Mouse (Mus musculus) gastrocnemius, postnatal 36 days (tissue): Measurements from ENCODE around the gene Plpp2. TPM values are rescaled to one million over a fixed set of nuclear protein-coding genes. Genes with fewer than 3 reads are reported as not detected.

Experiments
- DNase-seq, 2 experiments: peaks; one replicate each; pipeline ENCODE4 v3.0.0; 2022
- intact Hi-C: fragments of 180-260 bp; cut with DNase I; formaldehyde crosslinking; loops from one replicate; pipeline ENCODE4 v1.15.1; 2025
- long read RNA-seq, 2 experiments: library from polyadenylated mRNA; stranded (forward); transcript quantifications; one replicate each; pipeline ENCODE4 v2.0.0; 2021
- total RNA-seq, 2 experiments: library from RNA; stranded (reverse); gene quantifications; 2 replicates each; pipeline ENCODE4 v1.2.3; 2021

The Plpp2 gene
- total RNA-seq, result under 1 TPM; 0.56 to 0.96 TPM
- long read RNA-seq, experiment 1, partial matches to known transcripts, result 0 of 2 reads
- long read RNA-seq, experiment 1, other reads (novel, unspliced or antisense), result 0 of 2 reads
- long read RNA-seq, experiment 2, result 0 reads

DNA sequence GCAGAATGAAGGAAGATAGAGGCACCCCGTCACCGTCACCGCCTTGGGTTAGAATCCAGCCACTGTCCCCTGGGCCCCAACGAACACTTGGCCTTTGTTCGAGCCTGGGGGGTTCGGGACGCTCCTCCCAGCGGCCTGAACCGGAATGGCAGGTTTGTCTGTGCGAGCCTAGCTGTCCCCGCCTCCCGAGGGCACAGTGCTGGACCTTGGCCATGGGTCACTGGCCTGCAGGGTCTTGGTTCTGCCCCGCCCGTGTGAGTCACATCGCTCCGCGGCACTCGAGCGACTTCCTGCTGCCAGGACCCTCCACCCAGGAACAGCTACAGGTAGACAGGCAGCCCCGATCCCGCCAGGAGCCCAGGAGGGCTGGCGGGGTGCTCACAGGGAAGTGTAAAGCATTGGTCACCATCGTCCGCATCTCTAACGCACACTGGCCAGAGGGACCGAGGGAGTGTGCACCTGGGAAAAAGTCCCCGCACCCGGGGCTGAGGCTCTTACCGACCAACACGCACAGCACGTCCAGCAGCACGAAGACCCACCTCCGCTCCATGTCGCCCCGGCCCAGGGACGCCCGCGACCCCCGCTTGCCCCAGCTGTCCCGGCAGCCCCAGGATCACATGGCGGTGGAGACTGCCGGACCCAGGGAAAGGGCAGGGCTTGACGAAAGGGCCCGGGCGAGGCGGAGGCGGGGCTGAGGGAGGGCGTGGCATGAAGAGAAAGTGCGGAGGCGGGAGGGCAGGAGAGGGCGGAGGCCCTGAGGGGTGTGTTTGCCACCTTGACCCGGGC lies at the start of gene Plpp2:
Gene Plpp2 (minus strand): TSS at position 671 of the 786 bp plus-strand sequence.
- DNase-seq, result peak in 1 of 2 experiments; percentile 45
- intact Hi-C loops, result no loop called here

DNA sequence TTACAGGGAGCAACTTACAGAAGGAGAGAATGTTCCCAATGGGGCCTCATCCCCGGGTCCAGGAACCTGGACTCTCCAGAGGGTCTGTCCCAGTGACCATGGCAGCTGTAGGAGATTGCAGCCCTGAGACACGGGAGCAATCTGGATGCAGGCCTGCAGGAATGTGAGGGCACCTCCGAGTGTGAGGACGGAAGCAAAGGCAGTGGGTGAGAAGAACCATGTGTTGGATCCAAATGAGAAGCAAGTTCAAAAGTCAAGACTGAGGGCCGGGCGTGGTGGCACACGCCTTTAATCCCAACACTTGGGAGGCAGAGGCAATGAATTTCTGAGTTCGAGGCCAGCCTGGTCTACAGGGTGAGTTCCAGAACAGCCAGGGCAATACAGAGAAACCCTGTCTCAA lies 47.9 kb upstream of the Plpp2 start:
- intact Hi-C loops, result no loop called here
- DNase-seq, result no peak

DNA sequence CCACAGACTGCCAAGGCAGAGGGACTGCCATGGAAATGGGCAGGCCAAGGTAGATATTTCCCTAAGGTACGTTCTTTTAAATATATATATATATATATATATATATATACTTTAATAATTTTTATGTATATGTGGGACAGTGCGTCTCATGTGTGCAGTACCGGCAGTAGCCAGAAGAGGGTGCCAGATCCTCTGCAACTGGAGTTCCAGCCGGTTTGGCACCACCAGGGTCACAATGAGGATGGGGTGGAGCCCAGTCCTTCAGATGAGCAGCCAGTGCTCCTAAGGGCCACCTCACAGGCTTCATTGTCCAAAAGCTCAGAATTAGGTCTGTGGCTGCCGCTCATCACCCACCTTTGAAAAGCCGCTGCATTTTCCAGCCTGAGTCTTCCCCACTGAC lies 47.2 kb upstream of the Plpp2 start:
- no peak for DNase-seq
- intact Hi-C loops, result no loop called here

DNA sequence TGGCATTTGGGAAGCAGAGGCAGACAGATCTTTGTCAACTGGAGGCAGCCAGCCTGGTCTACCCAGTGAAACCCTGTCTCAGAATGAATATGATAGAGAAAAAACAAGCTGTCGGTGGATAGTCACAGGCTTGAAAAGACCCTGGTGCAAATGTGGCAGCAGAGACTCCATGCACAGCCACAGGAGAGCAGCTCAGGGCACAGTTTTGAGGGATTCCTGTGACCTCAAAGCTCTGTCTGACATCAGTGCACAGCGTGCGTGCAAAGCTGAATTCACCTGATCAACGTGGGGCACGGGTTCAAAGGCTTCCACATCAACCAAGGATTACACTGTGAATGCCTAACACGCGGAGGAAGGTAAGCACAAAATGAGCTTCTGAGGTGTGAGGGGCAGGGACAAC lies 46.8 kb upstream of the Plpp2 start:
- intact Hi-C loops, result no loop called here
- no peak for DNase-seq

DNA sequence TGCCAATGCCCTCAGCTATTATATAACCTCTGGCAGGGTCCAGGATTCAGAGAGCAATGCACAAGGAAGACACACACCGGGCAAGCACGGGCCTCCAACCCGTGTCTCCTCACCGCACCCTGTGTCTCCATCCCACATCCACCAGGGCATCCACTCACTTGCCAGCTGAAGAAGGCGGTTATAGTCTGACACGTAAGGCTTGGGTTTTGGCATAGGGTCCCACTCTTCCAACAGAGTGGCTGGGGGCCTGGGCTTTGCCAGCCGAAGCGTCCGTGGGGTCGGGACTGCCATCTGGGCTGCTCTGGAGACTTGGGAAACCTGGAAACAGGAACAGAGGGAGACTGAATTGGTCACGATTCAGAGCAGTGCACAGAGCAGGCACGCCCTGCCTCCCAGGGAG lies 46.2 kb upstream of the Plpp2 start:
- intact Hi-C loops, result no loop called here
- DNase-seq, result no peak

DNA sequence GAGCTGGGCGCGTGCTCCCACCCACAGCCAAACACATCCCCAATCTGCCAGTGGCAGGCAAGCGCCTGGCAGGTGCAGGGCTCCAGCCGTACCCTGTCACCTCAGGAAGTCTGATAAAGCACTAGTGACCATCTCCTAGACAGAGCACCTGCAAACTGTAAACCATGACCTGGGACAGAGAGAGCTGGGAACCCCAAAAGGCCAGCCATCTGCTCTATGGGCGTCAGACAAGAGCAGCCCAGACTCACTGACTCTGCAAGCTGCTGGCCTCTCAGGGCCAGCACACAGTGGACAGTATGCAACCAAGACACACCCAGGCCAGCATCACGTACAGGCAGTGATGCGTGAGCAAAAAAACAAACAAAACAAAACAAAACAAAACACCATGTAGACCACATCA lies 45.3 kb upstream of the Plpp2 start:
- intact Hi-C loops, result no loop called here
- no peak for DNase-seq

DNA sequence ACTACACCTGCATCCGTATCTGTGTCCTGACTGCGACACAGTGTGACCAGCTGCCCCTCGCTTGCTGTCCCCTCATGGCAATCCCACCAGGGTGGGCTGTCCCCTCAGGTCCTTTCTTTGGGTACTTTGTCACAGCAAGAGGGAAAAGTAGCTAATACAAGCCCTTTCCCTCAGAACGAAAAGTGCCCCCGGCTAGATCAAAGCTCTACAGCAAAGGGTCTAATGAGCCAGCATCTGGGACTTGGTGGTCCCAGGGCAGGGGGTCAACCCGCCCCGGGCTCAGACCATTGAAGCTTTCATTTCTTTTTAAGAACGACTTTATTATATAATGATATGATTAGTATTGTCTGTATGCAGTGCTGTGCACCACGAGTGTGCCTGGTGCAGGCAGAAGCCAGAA lies 44.7 kb upstream of the Plpp2 start:
- DNase-seq, result no peak
- intact Hi-C loops, result no loop called here

DNA sequence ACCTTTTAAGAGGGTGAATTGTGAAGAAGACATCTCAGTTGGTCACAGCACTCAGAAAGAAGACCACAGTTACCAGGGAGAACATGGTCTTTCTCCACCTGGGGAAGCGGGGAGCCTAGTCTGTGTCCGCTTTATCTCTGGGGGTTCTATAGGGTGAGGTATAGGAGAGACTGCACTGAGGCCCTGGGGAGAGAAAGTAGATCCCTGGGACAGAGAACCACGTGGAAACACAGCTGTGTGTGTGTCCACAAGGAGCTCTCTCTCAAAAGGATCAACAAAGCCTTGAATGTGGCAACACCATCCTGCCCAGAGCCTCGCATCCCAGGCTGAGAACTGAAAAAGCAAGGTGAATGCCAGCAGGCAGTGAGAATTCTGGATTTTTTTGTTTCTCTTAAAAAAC lies 43.8 kb upstream of the Plpp2 start:
- intact Hi-C loops, result no loop called here
- no peak for DNase-seq

DNA sequence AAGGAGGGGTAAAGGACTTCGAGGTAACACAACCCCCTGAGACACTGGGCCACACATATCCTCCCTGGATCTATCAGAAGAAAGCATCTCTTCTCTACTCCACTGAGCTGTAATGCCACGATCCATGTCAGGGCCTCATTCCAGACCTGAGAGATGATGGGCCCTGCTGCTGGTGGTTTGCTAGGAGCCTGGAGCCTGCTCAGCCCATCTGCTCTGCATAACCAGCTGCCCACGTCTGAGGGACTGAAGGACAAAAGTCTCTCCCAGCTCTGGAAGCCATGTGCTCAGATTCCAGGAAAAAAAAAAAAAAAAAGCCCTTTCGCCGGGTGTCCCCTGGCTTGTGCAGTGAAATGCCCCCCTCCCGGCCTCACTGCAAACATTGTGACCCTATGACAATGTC lies 42.2 kb upstream of the Plpp2 start:
- intact Hi-C loops, result no loop called here
- DNase-seq, result no peak

DNA sequence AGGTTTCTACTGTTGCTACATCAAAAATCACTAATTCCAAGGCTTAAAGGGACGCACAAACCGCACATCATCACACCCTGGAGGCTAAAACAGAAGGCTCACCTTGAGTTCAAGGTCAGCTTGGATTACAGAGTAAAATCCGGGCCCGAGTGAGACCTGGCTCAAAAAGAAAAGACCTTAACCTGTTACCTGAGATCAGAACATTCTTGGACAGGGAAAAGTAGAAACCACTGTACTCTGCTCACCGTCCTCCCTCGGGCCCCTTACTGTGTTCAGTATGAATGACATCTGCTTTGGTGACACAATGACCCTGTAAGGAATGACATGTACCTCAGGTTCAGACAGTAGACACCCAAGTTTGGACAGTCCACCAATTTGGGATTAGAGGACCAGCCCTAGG lies 41.2 kb upstream of the Plpp2 start:
- intact Hi-C loops, result no loop called here

DNA sequence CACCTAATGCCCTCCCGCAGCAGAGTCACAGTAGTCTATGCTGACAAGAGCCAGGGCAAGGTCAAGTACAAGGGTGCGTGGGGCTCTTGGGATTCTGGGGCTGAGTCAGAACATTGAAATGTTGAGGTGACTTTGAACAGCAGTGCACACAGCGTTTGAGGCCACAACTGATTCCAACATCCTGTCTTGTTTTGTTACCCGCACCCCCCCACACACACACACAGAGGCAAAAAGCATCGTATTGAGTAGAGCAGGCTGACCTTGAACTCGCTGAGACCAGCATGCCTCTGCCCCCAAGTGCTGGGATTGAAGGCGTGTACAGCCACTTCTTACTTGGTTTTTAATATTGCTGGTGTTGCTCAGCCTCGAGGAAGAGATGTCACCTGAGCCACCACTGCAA lies 40.8 kb upstream of the Plpp2 start:
- DNase-seq, result no peak
- intact Hi-C loops, result no loop called here

More for the DNA sequence above, 41.2 kb upstream of the Plpp2 start:
- DNase-seq, result no peak

DNA sequence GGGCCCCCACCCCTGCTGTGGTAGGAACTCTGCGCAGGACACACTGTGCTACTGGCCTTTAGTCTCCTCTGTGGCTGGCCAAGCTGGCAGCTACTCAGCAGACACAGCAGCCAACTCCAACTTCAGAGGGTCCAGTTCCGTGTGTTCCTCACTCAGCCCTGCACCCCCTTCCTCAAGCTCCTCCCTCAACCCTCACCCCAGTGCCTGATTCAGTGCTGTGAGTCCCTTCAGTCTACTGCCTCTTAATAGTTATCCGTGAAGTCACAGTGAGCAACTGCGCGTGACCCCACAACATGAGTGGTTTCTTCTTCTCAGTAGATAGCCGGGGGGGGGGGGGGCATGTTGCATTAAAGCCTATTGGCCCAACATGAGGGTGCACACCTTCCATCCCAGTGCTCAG lies 40.0 kb upstream of the Plpp2 start:
- DNase-seq, result no peak
- intact Hi-C loops, result no loop called here

DNA sequence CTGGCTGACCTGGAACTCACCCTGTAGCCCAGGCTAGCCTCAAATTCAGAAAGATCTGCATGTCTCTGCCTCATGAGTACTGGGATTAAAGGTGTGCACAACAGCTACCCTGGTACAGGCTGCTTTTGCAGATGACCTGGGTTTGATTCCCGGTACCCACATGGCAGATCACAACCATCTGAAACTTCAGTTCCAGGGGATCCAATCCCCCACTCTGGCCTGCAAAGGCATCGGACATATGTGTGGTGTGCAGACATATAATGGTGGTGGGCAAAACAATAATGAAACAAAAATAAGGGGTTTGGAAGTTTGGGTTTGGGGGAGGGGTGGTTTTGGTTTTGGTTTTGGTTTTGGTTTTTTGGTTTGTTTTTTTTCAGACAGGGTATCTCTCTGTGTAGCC lies 37.7 kb upstream of the Plpp2 start:
- no peak for DNase-seq
- intact Hi-C loops, result no loop called here

DNA sequence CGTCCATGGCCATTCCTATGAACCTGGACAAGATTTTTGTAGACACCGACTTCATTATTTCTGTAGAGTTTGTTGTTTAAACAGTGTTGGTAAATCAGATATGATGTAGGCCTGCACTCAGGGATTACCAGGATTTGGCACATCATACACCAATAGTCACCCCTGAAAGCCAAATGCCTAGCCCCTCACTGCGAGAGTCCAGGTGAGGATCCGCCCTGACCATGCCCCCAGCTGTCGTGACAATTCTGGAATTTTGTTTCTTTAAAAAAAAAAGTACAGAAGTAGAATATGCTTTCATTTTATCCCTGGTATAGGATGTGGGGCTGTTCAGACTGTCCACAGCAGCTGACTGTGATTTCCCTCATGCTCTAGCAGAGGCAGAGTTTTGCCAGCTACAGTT lies 36.3 kb upstream of the Plpp2 start:
- intact Hi-C loops, result no loop called here
- no peak for DNase-seq

DNA sequence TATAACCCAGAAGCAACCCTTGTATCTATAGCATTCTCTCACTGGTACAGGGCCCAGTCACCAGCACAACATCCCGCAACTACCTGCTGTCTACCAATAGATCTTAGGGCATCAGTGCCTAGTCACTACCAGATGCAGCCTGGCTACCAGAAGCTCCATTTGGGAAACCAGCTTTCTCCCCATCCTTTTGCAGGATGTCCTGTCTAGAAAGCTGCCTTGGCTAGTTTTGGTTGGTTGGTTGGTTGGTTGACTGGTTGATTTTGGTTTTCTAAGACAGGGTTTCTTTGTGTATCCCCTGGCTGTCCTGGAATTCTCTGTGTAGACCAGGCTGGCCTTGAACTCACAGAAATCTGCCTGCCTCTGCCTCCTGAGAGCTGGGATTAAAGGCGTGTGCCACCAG lies 26.1 kb upstream of the Plpp2 start:
- intact Hi-C loops, result no loop called here
- DNase-seq, result no peak

DNA sequence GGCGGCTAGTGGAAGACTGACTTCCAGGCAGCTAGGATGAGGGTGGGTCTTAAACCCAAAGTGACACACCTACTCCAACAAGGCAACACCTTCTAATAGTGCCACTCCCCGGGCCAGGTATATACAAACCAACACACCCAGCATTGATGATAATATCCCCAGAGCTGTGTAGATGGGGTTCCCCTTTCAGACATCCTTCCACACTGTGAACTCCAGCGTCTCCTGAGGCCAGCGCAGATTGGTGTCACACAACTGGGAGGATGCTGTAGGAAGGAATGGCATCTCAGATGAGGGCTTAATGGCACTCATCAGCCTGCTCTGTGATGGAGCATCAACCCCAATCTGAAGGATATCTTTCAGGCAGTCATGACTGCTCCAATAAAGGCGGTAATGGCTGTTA lies 23.9 kb upstream of the Plpp2 start:
- intact Hi-C loops, result no loop called here
- DNase-seq, result no peak

DNA sequence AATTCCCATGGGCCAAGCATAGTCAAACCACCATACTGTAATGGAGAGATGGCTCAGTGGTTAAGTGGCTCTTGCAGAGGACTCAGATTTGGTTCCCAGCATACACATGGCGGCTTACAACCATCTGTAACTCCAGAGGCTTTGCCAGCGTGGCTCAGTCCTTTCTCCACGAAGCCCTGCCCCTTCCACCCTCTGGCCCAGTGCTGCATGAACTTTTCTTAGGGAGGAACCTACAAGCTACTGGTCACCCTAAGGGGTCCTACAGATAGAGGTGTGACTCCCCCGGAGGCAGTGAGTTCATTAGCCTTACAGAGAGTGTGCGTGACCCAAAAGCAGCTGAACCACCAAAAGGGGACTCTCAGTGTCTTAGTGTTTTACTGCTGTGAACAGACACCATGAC lies 23.4 kb upstream of the Plpp2 start:
- intact Hi-C loops, result no loop called here
- DNase-seq, result no peak

DNA sequence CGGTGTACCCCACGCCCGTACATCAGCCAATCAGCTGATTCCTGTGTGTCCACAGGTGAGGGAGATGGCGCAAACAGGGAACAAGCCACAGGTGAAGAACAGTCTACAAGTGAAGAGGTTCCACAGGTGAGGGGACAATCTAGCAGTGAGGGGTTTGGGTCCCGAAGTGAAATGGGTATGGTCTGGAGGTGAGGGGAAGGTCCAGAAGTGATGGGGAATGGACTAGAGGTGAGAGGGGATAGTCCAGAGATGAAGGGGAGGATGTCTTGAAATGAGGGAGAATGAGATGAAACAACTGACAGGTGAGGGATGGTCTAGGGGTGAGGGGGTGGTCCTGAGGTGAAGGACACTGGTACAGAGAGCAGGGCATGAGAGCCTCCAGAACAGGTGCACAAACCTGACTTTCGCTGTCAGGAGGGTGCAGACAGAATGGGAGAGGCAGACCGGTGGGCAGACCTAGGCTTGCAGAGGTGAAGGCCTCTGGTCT lies 21.7 kb upstream of the Plpp2 start:
- intact Hi-C loops, result no loop called here
- DNase-seq, result no peak

DNA sequence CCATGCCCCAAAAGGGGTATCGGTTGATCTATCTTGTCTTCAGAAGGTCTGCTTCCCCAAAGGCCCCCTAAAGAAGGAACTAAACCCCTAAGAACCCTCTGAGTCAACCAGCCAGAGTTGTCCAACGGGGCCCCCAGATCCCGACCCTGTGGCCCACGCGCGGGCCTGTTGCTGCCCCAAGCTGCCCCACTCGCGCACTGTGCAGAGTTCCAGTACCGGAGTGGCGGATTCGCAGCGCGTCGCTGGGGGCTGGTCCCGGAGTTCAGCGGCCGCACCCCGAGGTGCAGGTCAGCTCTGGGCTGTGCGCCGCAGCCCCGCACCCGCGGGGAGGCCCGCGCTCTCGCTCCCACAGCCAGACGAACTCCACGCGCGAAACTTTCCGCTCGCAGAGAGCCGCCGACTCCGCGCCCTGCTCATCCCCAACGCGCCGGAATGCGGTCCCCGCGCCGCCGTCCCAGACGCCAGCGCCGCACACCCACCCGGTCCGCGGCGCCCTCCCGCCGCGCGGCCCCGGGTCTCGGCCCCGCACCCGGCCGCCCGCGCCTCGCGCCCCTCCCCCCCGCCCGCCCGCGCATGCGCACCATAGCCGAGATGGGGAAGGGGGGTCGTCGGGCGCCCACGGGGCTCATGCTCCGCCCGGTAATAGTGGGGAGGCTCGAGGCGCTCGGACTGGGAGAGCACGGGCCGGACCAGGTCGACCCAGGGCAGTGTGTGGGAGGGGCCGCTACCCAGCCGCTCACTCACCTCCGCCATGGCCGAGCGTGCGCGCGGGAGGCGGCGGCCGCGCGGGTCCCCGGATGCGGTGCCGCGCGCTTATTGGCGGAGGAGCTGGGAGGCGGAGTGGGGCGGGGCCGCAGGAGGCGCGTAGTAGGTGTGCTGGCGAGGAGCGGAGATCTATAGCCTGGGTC lies 21.0 kb upstream of the Plpp2 start, which contains the start of gene Mier2:
Gene Mier2 (minus strand): TSS at position 870 of the 908 bp plus-strand sequence.
- intact Hi-C loops, result no loop called here
- peak; percentile 60 to 67 for DNase-seq

DNA sequence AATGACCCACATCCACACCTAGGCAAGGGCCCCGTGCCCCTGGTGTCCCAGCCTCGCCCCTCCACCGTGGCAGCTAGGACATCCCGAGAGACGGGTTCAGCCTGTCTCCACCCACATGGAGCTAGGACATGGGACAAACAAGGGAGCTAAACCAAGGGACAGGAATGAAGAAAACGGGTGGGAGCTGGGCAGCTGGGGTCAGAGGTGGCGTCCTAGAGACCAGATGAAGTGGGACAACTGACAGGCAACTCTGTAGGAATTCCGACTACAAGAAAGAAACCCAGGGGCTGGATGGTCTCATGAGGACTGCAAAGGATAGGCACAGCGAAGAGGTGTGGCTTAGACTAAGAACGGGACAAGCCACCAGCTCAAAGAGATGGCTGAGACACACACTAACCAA lies 20.1 kb upstream of the Plpp2 start:
- intact Hi-C loops, result no loop called here
- DNase-seq, result peak in 1 of 2 experiments; percentile 12

DNA sequence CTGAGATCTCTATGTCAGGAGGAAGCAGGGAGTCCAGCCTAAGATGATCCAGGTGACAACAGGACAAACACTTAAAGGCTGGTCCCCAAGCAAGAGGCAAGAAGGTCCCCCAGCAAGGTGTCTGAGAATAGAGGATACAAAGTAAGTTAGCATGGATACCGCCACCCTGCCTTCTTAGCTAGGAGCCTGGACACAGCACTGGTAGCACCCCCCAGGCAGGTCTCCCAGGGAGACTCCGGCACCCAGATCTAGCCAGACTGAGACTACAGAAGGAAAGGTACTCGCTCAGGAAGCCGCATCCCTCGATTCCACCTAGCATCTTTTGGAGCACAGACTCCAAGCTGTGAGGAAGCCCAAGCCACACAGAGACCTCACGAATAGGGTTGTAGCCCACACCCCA lies 19.6 kb upstream of the Plpp2 start:
- intact Hi-C loops, result no loop called here
- DNase-seq, result no peak
